Mouse (Mus musculus) adrenal gland, postnatal 36 days (tissue): Measurements from ENCODE around the gene Dnajc6. TPM values are rescaled to one million over a fixed set of nuclear protein-coding genes. Genes with fewer than 3 reads are reported as not detected.

ENCODE experiments used
- DNase-seq, 2 experiments: peaks; one replicate each; pipeline ENCODE4 v3.0.0; 2021; ENCODE audit warnings: mixed read lengths in 1 of 2
- total RNA-seq, 2 experiments: library from RNA; stranded (reverse); gene quantifications; 2 replicates each; pipeline ENCODE4 v1.2.3; 2021

Gene Dnajc6
- total RNA-seq, 2 experiments from 2014 or later = 3.3 to 5.2 TPM

DNA sequence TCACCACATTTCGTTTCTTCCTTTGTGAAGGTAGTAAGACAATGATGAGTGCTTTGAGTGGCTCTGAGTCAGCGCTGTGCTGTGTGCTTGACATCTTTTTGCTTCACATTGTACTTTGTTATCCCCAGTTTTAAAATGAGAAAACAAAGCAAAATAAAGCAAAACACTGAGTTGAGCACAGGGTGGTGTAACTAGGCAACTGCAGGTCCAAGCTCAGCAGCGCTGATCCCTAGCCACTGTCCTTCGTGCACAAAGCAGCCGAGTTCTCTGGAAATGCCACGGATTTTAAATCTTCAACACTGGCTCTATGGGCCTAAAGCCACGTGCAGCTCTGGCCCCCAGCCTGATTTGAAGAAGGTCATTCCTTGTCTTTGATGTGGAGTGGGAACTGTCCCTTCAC, 72.6 kb downstream of the Dnajc6 start:
- peak; percentile 3 to 15 for DNase-seq

DNA sequence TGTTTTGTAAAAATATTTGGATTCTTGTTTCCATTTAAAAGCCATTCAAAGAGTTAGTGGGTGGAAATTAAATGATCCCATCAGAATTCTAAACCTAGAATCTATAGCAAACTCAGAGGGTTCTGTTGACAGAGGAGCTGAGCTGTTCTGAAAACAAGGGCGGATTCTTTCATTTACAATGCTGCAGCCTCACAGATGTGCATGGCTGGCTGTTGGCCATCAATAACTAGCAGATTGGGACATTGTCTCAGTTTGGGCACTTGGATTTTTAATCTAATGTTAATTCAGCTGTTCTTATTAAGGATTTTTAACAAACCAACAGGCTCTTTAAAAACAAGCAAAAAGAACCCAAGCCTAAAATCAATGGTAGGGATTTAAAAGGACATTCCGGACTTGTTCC, 75.7 kb downstream of the Dnajc6 start:
- DNase-seq = no peak

DNA sequence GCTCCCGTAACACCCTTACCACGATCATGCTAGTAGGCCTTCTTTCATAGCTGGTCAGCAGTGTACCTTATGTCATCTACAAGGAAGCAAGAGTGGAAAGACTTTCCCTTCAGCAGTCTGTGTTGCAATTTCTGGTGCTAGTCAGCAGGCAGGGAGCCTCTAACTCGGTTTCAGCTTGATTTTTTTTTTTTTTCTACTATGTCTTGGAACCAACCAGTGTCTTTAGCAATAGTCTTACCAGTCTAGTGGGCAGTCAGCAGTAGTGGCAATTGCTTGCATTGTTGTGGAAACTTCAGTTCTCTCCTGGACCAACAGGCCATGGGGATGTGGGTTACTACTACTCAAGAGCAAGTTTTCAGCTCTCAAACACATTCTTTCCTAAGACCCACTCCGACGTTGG, 78.9 kb downstream of the Dnajc6 start:
- DNase-seq = no peak

- DNase-seq = no peak
These were observed 82.3 kb downstream of the Dnajc6 start for GRCm38 (mm10) chr4:101578720-101579119.

GRCm38 (mm10) chr4:101579517-101579916, 83.1 kb downstream of the Dnajc6 start:
- no peak for DNase-seq

DNA sequence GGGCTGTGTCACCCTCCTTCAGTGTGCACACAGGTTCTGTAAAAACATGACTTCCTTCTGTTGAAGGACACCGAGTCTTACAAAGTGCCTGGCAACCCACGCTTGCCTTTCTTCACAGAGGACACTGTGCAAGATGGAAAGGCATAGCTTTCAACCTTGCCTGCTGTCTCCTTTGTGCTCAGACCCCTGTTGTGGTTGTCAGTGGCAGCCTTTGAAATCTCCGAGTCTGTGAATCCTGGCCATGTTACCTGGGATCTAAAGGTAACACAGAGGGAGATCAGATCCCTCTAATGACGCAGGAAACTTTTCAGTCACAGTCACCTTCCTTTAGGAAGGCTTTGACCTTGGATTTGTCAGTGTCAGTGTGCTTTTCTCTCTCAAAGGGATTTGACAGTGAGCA, 84.7 kb downstream of the Dnajc6 start:
- DNase-seq = no peak

- no peak for DNase-seq
These were observed 86.4 kb downstream of the Dnajc6 start for GRCm38 (mm10) chr4:101582882-101583281.

DNA sequence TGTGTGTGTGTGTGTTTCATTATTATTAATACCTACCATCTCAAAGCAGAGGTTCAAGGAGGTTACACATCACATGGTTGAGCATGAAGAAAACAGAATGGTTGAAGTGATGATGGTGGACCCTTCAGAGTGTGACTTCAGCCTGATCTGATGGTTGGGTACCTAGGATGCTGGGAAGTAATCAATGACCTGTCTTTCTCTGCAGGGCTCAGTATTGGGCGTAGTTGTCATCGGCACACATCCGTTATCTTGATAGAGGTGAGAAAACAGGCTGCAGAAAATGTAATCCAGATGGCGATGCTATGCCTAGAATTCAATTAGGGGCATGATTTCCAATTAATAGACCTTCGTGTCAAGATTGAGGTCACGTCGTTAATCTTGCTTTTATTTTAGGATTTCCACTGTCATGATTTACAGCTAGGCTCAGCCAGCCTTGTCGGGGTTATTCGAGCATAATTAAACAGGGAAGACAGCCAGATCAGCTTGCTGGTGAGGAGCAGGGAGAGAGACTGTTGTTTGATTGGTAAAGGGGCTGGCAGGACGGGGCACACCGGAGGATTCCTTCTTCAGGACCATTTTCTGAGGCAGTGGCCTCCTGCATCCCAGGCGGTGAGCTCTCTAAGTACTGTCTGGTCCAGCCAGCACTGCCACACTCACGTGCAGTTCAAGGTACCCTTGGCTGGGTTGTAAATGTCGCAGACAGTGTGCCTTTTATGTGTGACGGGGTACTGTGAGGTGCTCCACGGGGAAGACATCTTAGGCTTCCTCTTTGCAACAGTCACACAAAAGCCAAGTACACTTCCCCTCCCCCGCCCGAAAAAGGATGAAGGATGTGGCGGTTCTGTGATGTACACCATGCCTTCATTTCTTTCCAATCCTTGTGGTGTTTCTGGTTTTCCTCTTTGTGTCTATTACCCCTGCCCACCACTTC, 88.3 kb downstream of the Dnajc6 start:
- no peak for DNase-seq

GRCm38 (mm10) chr4:101585455-101586184, 89.2 kb downstream of the Dnajc6 start:
- no peak for DNase-seq

GRCm38 (mm10) chr4:101588932-101589331, 92.5 kb downstream of the Dnajc6 start:
- DNase-seq = no peak

GRCm38 (mm10) chr4:101589771-101590170, 93.3 kb downstream of the Dnajc6 start:
- DNase-seq = no peak

DNA sequence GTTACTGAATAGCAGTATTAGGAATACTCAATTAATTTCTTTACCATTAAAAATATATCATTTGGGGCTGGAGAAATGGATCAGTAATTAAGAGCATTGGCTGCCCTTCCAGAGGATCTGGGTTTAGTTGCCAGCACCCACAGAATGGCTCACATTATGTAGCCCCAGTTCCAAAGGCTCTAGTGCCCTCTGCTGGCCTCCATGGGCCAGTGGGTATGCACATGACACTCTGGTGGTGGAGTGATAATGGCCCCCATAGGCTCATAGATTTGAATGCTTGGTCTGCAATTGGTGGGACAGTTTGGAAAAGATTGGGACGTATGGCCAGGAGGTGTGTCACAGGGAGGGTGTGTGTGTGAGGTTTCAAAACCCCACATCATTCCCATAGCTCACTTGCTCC, 95.0 kb downstream of the Dnajc6 start:
- no peak for DNase-seq

GRCm38 (mm10) chr4:101592466-101592865, 96.0 kb downstream of the Dnajc6 start:
- DNase-seq = no peak

GRCm38 (mm10) chr4:101601758-101602157, 105.3 kb downstream of the Dnajc6 start:
- DNase-seq = peak in 1 of 2 experiments; percentile 11

DNA sequence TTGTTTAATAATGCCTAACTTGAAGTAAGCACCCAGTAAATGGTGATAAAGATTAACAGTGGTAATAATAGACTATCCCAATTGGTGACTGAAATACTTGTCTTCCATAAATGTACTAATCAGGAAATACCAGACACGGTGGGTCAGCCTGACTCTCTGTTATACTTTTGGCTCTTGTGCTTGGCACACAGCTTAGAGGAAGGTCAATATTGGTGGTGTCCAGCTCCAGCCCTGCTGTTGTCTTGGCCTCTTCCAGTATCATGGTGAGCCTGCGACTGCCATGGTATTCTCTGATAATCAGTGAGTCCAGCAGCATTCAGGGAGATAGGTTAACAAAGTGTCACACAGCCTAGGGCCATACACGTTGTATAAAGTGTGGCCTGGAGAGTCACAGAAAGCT, 107.2 kb downstream of the Dnajc6 start:
- no peak for DNase-seq

DNA sequence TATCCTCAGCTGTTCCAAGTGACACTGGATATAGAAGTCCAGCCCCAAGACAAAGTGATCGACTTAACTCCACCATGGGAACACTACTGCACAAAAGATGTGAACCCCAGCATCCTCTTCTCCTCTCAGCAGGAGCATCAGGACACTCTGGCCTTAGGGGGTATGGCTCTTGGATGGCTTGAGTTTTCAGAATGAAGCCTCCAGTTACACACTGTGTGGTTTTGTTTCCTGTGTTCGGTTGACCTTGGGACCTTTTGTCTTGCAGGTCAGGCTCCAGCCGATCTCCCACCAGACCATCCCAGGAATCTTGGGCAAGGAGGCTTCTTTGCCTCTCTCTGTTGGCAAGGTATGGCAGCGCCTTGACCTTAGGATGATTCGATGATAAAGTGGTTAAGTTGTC, 120.1 kb downstream of the Dnajc6 start:
- no peak for DNase-seq

- no peak for DNase-seq
These were observed 121.3 kb downstream of the Dnajc6 start for GRCm38 (mm10) chr4:101617742-101618141.

- no peak for DNase-seq
These were observed 123.8 kb downstream of the Dnajc6 start for GRCm38 (mm10) chr4:101620206-101620605.

GRCm38 (mm10) chr4:101621241-101621640, 124.8 kb downstream of the Dnajc6 start:
- no peak for DNase-seq

GRCm38 (mm10) chr4:101625278-101625677, 128.8 kb downstream of the Dnajc6 start:
- DNase-seq = no peak

GRCm38 (mm10) chr4:101635596-101635995, 139.1 kb downstream of the Dnajc6 start:
- DNase-seq = no peak

DNA sequence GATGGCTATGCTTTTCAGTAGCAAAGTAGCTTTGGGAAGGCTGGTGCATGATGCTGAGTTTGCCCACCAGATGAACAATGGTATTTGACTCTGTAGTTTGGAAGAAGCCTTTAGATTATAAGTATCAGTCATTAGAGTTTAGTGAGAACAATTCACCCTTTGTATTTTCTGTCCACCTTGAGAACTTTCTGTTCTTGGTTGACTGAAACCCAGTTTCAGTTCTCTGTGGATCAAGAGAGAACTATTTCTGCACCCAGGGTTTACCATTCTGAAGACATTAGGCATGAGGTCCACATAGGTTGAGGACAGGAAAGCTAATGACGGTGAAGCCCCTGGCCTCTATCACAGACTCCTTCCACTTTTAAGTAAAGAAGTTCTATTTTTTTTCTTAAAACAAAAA, 141.0 kb downstream of the Dnajc6 start:
- DNase-seq = no peak

GRCm38 (mm10) chr4:101640631-101641030, 144.2 kb downstream of the Dnajc6 start:
- no peak for DNase-seq
